Mouse (Mus musculus) neutrophil, adult 59 days (primary cell): ENCODE measurements around the gene Pgap2. TPM values are rescaled to one million over a fixed set of nuclear protein-coding genes. Genes with fewer than 3 reads are reported as not detected.

Source experiments
- total RNA-seq, 2 experiments: library from RNA; stranded (reverse); gene quantifications; 1 replicate in 1 of 2; 2 replicates in 1 of 2; pipeline ENCODE4 v1.2.4; 2023

The Pgap2 gene
- total RNA-seq, result 10 to 100 TPM; 36.8 to 41.9 TPM

DNA sequence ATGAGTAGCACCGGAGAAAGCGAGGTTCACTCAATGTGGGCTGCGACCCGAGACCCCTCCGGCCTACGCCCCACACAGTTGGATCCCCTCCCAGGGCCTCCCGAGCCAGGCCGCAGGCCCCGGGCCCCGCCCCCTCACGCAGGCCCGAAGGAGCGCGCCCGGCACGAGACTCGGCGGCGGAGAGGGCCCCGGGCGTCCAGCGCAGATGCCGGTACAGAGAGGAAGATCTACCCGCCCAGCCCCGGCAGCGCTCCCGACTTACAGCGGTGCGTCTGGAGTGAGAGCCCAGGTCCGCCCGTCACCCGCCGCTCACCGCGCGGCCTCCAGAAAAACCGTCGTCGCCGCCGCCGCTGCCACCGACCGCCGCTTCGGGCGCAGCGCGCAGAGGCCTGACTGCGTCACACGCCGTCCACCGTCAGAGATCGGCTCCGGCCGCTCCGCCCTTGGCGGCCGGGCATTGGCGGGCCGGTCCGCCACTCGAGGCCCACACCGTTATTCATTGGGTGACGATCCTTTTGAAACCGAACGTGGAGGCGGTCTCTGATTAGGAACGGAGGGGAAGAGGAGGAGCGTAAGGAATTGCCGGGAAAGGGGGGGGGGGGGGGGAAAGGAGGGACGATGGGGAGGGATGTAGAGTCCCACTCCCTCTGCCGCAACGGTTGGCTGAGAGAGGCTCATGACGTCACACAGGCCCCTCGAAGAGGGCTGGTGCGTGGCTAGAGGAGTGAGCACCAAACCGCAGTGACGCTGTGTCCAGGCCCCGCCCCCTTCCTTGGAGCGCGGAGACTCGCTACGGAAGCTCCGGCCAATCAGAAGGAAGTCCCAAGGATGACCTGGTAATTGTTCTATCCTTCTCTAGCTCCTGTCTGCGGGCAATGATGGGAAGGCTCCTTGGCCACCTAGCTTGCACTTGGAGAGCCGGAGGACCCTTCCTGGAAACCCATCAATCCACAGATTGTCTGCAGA is at the start of gene Pgap2, which contains the start of gene Nup98:
Gene Pgap2 (plus strand): TSS at position 453 of the 966 bp plus-strand sequence.
Gene Nup98 (minus strand): TSS at position 421 of the 966 bp plus-strand sequence.

DNA sequence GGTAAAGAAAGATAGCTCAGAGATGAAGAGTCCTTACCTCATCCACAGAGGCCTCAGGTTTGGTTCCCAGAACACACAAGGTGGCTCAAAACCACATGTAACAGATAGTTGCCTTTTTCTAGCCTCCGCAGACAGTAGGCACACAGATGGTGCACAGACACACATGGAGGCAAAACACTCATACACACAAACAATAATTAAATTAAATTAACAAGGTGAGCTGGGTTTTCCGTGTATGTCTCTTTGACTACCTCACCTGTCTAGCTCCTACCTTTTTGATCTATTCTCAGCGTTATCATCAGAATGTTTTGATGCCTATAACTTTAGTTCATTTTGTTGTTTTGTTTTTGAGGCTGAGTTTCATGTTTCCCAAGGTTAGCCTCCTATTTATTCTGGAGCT is 45.9 kb downstream of the Pgap2 start, which contains the start of gene Rhog:
Gene Rhog (minus strand): TSS at position 101 of the 400 bp plus-strand sequence.

DNA sequence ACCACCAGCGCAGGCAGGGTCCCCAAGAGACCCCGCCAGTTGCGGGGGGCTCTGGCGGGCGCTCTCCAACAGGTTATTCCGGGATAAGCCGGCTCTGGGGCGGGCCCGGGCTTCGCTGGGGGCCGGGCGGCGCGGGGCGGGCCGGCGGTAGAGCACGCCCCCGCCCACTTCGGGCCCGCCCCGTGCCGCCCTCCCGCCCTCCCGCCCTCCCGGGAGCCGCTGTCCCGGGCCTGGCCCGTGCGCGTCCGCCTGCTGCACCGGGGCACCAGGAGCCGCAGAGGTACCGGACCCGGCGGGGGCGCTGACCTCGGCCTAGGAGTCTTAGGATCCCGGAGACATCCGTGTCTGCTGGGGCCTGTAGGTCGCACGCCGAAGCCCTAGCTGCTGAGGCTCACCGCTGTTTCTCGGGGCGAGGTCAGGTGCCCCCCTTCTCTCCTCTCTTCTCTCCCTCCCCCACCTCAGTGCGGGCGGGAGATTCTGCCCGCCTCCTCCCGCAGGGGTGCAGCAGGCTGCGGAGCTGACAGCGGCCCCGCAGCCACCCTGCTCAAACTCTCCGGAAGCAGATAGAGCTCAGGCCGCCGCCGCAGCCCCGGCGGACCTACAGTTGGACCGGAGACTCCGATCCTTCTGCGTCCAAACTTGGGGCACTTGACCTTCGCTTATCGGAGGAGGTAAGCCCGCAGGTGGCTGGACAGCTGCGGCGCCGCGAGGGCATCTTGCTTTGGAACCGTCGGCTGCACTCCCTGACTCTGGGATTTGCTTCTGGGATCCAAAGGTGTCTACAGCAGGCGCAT is 57.8 kb downstream of the Pgap2 start, which contains the start of gene Stim1:
Gene Stim1 (plus strand): TSS at position 206 of the 794 bp plus-strand sequence.

Other genes starting within 250 kb of the Pgap2 start
- gene Il18bp, start 191.5 kb upstream of the Pgap2 start, total RNA-seq, result 10 to 100 TPM; 27.4 to 36.7 TPM
- gene Rnf121, start 144.7 kb upstream of the Pgap2 start, total RNA-seq, result 10 to 100 TPM; 16.2 to 16.8 TPM
- gene Xndc1, start 144.7 kb upstream of the Pgap2 start, total RNA-seq, result 10 to 100 TPM; 11.4 to 13.0 TPM
- gene Xntrpc, start 144.5 kb upstream of the Pgap2 start, total RNA-seq, result 1 to 10 TPM in 1 of 2 experiments, under 1 TPM in 1; 0.11 to 1.1 TPM
- under 1 TPM in 1 of 2 experiments, not detected in 1; 0.98 TPM for gene Trpc2, start 127.1 kb upstream of the Pgap2 start, total RNA-seq
- gene Art1, start 108.5 kb upstream of the Pgap2 start, total RNA-seq, result not detected
- gene Art5, start 100.7 kb upstream of the Pgap2 start, total RNA-seq, result not detected
- gene Chrna10, start 93.4 kb upstream of the Pgap2 start, total RNA-seq, result not detected
- 10 to 100 TPM; 60.2 to 65.2 TPM for gene Nup98, start within 50 bp of the Pgap2 start, total RNA-seq
- gene Rhog, start 45.8 kb downstream of the Pgap2 start, total RNA-seq, result 100 to 1,000 TPM; 448 to 461 TPM
- gene Stim1, start 57.6 kb downstream of the Pgap2 start, total RNA-seq, result 10 to 100 TPM; 81.7 to 91.0 TPM
- gene Rrm1, start 231.5 kb downstream of the Pgap2 start, total RNA-seq, result 10 to 100 TPM; 83.6 to 90.3 TPM